Mouse (Mus musculus) kidney, postnatal 4 days (tissue): ENCODE results near the gene Pcif1.
"Not testable (repeated sequence)": the region's sequence is repeated elsewhere in the genome, so short reads cannot be mapped to it uniquely, and the experiment has no call there.

Experiments
- DNase-seq, 2 experiments: peaks; one replicate each; pipeline ENCODE4 v3.0.0; 2021; ENCODE audit warnings: mixed read lengths in 2 of 2

Pcif1 gene

DNA sequence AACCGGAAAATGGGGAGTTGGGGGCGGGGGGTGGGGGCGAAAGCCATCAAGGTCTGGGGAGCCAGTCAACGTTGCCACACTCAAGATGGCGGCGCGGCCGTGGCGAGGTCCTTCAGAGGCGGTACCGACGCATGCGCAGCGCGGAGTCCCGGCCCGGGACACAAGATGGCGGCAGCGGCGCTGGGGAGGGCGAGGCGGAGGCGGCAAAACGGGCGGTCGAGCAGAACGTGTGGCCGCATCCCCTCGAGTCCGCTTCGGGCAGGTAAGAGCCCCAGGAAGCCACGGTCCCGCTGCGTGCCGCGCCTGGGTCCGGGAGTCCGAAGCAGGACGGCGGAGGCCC is at the start of gene Pcif1:
Gene Pcif1, plus strand, starts transcription at position 77 of the 340 bp plus-strand sequence.
- DNase-seq, result peak; percentile 94 to 96

DNA sequence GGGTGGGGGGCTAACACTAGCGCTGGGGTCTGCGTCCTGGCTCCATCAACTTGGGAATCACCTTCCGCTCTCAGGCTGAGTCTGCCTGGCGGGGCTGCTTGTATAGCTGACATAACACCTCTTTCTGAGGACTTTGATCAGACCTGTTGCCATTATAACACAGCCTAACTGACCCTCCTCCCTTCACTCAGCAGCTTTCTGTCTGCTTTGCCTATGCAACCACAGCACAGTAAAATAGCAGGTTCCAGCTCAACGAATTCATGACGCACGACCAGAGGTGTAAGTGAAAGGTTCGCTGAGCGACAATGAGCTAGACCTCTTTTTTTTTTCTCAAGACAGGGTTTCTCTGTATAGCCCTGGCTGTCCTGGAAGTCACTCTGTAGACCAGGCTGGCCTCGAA is 48.1 kb upstream of the Pcif1 start:
- peak in 1 of 2 experiments; percentile 32 for DNase-seq

DNA sequence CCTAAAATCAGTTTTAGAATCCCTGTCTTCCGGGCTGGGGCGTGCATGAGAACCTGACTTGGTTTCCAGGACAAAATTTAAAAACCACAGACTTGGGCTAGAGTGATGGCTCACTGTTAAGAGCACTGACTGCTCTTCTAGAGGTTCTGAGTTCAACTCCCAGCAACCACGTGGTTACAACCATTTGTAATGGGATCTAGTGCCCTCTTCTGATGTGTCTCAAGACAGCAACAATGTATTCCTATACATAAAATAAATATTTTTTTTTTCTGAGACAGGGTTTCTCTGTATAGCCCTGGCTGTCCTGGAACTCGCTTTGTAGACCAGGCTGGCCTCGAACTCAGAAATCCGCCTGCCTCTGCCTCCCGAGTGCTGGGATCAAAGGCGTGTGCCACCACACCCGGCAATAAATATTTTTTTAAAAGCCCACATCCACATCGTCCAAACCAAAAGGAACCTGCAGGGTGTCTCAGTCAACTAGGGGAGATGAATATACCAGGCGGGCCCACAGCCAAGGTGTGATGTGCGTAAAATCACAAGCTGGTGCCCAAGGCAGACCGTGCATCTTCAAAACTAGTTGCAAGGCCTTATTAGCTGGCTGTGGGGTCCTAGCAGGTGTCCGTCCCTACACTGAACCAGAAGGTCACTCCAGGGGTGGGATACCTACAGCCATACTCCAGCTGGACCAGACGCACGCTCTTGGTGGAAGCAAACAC is 46.9 kb upstream of the Pcif1 start:
- DNase-seq, result no peak

DNA sequence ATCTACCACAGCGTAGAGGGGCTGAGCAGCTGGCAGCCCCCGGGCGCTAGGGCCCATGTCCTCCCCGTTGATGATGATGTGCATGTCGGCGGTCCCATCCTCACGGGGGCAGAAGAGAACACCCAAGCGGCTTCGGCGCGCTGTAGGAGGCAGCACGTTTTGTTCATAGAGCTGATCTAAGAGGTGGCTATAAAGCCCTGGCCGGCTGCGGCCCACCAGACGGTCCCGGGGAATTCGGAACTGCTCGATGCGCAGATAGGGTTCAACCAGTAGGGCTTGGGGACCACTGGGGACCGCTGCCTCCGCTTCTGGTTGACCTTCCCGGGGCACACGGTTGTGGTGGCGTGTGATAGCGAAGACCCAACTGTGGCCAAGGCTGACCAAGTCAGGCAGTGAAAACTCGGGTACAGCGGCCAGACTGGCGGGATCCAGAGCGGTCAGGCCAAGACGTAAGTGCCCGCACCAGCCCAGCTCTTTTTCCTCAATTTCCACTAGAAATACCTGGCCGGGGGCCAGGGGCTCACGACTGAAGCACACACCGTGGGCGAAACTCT is 46.3 kb upstream of the Pcif1 start, which contains the start of gene Ctsa:
Gene Ctsa, plus strand, starts transcription at position 126 of the 554 bp plus-strand sequence.
- DNase-seq, result peak; percentile 82 to 90

DNA sequence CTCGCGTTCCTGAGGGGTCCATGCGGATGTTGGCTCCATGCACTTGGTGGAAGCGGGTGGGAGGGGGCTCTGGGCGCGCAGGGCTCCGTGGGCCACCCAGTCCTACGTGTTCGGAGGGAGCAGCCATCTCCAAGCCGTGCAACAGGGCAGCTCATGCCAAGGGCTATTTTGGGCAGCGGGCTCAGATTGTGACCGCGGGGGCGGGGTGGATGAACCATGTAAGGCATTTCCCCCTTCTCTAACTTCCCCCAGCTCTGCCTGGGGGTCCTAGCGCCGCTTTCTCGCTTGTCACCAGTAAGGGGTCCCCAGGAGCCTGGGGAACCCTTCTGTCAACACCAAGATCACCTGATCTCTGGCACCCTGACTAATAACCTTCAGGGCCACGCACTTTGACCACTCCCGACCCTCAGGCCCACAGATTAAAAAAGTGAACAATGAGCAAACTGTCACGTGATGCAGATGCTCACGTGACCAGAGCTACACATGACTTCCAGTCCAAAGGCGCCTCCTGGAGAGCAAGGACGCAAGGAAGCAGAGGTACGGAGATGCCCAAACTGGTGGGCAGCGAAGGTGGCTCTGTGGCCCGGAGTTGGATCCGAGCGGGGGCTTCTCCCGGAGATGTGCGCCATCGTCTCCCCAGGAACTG is 45.7 kb upstream of the Pcif1 start, which contains the start of gene Neurl2:
Gene Neurl2, minus strand, starts transcription at position 143 of the 646 bp plus-strand sequence.
- peak; percentile 95 to 97 for DNase-seq

DNA sequence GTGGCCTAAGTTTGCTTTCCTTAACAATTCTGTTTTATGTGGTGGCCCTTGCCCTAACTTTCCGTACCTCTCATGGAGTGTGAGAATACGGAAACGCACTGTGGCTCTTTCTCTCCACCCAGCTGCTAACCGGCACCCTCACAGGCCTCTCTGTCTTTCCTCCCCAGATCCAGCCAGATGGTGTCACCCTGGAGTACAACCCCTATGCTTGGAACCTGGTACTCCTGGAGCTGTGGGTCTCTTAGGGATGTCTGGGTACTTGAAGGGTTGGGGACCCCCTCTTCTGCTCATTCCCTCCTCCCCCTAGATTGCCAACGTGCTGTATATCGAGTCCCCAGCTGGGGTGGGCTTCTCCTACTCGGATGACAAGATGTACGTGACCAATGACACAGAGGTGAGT is 44.6 kb upstream of the Pcif1 start:
- DNase-seq, result peak; percentile 31 to 43

DNA sequence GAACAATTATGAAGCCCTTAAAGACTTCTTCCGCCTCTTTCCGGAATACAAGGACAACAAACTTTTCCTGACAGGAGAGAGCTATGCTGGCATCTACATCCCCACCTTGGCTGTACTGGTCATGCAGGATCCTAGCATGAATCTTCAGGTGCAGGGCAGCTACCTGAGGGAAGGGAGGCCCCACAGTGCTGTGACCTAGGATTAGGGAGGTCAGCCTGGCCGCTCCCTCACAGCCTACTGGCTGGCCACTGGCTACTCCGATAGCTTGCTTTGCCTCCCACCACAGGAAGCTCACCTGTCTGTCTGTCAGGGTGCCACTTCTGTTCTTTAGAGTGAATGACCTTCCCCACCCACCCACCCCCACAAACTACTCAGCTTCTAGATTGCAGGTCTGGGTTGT is 43.9 kb upstream of the Pcif1 start:
- DNase-seq, result no peak

DNA sequence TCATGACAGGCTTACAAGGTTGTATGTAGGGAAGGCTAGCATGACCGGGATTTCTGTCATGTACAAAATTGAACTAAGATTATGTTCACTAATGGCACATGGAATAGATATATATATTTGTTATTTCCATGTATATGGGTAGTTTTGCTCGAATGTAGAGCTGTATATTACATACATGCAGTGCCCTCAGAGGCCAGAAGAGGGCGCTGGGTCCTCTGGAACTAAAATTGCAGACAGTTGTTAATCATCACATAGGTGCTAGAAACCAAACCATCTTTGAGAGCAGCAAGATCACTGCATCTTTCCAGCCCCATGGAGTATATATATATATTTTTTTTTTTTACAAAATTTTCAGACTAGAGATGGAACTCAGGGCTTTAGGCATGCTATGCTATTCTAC is 33.3 kb upstream of the Pcif1 start:
- peak; percentile 51 to 52 for DNase-seq

DNA sequence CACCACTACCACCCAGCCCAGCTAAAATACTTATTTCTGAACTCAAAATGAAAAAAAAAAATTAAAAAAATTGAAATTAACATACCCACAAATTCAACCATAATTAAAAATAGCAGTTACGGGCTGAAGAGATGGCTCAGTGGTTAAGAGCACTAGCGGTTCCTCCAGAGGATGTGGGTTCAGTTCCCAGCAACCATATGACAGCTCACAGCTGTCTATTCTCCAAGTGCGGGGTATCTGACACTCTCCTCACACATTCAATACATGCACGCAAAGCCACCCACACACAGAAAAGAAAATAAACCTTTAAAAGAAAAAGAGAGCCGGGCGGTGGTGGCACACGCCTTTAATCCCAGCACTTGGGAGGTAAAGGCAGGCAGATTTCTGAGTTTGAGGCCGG is 29.0 kb upstream of the Pcif1 start:
- DNase-seq, result no peak

DNA sequence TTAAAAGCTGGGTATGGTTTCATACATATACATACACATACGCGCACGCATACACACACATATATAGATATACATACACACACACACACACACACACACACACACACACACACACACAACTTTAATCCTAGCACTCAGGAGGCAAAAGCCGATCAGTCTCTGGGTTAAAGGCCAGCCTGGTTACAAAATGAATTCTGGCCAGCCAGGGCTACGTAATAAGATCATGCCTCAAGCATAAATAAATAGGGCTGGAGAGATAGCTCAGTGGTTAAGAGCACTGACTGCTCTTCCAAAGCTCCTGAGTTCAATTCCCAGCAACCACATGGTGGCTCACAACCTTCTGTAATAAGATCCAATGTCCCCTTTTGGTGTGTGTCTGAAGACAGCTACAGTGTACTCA is 23.5 kb upstream of the Pcif1 start:
- not testable (repeated sequence) for DNase-seq

DNA sequence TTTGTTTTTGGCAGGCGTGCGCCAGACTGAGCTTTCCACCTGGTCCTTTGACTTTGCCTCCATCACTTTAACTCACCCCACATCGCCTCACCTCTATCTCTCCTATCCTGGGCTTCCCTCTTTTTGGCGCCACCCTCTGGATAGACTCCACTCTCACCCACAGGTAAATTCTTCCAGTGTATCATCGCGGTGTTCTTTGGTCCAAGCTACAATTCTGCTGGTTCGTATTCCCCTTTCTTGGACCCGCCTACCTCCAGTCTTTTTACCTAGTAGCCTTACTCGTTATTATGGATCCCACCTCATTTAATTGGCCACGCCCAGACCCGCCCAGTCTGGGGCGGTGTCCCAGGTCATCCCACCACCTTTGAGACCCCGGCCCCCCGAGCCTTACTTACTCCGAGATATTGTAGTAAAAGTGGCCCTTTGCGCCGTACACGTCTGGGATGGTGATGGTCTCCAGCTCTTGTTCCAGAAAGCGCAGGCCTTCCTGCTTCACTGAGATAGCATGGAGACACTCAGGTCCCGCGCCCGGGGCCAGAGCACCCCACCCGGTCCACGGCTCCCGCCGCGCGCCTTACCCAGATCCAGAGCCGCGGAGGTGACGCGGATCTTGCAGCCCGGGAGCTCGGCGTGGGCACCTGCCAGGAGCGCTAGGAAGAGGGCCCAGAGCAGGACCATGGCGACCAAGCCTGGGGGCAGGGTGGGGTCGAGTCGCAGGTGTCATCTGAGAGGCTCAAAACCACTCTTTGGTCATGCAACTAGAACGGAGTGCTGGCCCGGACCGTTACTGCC is 22.6 kb upstream of the Pcif1 start:
- peak in 1 of 2 experiments; percentile 38 for DNase-seq

DNA sequence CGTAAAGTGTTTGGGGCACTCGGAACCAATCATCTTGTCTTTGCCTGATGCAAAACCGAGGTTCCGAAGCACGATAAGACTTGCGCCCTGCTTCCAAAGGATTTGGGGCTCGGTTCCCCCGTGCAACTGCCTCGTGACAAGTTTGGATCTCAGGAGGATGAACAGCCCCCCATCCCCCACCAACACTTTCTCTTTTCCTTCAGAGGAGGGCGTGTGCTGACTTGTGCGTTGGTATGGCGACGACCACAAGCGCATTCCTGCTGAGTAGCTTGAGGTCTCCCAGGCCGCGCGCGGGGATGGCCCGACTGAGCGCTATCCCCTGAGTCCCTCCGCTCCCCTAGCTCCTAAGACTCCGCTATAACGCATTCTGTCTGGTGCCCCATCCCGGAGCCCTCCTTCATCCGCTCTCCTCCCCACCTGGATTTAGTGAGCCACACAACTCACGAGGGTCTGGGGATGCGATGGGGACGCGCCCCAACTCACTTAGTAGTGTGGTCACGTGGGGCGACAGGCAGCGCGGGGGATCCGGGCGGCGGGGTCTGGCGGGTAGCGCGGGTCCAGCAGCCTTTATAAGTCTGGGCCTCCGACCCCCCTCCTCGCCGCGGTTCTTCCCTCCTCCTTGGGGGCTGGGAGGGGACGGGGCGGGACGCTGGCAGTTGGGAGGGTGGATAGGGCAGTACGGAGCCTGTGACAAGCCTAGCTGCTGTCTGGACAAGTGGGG is 21.8 kb upstream of the Pcif1 start, which contains the start of gene Pltp:
Gene Pltp, minus strand, starts transcription at position 611 of the 721 bp plus-strand sequence.
- DNase-seq, result peak; percentile 76 to 84

DNA sequence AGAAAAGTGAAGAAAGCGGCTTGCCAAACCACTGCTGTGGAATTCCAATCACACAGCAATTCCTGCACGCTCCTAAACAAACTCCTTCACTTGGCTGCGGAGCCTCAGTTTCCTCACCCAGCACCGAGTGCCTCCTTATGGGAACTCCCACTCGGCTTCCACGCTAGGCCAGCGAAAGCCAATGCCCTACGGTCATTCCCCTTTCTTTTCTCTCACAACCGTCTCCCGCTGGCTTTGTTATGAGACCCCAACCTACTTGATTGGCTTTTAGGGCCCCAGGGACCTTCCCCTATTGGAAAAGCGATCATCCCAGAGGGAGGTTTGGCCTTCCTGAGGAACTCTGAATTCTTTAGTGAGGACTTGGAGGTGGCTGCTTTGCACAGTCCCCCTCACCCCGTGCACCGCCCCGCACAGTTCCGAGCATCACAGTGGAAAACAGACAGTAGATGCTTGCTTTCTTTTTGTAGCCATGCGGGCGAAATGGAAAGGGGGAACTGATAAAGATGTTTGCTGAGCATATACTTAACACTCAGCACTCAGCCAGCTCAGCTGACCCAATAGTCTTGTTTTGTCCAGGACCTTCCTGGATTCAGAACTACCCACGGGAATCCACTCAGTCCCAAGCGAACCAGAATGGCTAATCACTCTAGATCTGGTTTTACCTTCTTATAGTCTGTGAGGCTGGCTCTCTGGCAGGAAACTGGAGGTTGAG is 21.1 kb upstream of the Pcif1 start:
- no peak for DNase-seq

DNA sequence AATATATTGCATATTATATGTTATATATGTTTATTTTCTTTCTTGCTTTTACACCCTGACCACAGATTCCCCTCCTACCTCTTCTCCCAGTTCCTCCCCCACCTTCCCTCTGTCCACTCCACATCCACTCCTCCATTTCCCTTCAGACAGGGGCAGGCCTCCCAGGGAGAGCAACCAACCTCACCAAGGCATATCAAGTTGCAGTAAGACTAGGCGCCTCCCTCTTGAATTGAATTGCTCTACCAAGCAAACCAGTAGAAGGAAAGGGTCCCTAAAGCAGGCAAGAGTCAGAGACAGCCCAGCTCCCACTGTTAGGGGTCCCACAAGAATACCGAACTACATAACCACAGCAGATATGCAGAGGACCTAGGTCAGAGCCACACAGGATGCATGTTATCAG is 19.9 kb upstream of the Pcif1 start:
- peak in 1 of 2 experiments; percentile 49 for DNase-seq

DNA sequence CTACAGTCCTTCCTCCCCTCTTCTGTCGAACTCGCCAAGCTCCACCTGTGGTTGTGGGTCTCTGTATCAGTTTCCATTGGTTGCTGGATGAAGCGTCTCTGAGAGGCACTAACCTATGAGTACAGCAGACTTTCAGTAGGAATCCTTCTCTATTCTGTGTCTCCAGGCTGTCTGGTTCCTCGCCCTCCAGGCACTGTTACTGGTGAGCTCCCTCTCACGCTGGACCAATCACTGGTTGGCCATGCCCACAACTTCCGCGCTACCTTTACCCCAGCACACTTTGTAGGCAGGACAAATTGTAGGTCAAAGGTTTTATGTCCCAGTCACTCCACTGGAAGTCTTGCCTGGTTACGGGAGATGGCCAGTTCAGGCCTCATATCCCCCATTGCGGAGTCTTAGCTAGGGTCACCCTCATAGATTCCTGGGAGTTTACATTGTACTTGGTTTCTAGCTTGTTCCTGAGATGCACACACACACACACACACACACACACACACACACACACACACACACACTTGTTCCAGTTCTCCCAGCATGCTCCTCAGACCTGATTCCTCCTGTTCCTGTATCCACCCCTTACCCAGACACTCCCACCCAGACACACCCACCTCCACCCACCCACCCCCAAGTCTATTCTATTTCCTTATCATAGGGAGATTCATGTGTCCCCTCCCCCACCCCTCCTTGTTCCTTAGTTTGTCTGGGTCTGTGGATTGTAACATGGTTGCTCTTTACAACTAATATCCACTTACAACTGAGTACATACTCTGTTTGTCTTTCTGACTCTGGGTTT is 19.3 kb upstream of the Pcif1 start:
- peak in 1 of 2 experiments; percentile 51 for DNase-seq

DNA sequence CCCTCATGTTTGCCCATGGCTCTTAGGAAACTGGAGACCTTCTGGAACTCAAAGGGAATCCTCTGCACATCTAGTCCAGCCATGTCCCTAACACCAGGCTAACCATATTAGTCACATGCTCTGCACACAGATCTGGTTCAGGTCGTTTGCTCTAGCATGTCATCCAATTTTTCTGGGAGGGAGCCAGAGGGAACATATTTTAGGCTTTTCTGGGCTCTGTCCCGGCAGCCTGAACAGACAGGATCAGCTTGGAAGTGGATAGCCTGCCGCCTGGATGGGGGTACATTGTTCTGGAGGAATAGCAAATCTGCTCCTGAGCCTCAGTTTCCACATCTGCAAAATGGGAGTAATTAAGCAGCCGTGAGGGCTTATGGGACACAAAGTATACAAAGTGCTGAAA is 18.0 kb upstream of the Pcif1 start:
- no peak for DNase-seq

DNA sequence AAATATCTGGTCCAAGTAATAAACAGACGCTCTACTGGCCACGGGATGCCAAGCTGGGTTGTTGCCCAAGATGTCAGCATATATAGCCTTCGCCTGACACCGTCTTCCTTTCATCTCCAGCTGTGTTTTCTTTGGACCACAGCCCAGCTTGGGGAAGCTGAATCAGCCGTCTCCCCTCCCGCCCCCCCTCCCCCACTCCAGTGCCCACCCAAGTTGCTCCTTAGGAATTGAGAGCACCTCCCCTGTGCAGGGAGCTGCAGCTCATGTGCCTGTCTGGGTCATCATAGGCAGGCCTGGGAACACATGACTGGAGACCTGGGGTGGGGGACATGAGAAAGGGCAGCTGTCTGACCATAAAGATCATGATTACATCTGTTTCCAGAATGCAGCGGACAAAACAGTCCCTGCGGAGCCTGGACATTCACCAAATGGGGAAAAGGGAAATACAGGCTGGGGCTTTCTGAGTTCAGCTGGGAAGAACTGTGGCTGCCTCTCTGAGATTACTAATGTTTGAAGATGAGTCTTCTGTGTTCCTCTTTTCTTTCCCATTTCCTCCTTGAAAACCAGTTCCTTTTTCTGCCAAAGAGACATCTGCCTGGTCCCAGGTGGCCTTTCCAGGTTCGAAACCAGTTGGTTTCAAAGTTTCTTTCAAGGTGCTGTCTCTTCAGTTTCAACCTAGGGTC is 16.8 kb upstream of the Pcif1 start:
- peak; percentile 87 to 92 for DNase-seq

DNA sequence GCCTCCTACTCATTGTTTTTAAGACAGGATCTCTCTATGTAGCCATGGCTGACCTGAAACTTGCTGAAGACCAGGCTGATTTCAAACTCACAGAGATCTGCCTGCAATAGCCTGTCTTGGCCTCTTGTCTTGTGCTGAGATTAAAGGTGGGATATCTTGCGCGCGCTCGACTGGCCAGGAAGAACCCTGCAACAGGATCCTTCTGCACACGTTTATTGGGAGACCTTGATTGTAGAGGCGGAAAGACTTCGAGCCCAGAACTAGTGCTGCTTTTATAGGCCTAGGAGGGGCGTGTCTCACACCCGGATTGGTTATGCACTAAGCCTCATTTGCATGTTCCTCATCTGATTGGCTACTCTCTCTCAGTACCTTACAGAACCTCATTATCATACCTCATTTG is 15.7 kb upstream of the Pcif1 start:
- not testable (repeated sequence) for DNase-seq

DNA sequence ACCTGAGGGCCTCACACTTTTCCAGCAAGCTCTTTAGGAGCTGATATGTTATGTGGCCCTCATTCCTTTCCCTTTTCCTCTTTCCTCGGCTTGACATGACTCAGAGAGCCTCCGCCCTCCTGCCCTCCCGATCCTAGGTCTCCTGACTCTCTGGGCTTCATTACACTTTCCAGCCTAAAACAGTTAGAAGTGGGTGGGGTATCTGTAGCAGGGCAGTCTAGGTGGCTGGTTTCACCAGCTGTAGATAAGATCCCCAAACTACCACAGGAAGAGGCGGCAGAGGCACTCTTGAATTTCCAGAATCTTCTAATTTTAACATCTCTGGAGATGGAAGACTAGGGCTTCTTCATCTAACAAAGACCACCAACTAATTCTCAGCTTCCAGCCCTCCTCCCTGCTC is 14.5 kb upstream of the Pcif1 start:
- DNase-seq, result no peak
